Mouse (Mus musculus) embryonic facial prominence, embryonic 14.5 days (tissue): Measurements from ENCODE around the gene Nek6. TPM values are rescaled to one million over a fixed set of nuclear protein-coding genes. Genes with fewer than 3 reads are reported as not detected.

ENCODE experiments used
- ATAC-seq: fragments of 200-750 bp; cut with Nextera tagmentation; 2 replicates; pipeline ENCODE4 v1.8.0; 2017; ENCODE audit warnings: low read depth, moderate number of reproducible peaks, moderate TSS enrichment
- DNase-seq: peaks from one replicate; pipeline ENCODE4 v3.0.0-alpha.2; 2015; ENCODE audit warnings: low spot score
- H3K27ac ChIP-seq: fragments of 300-500 bp; sonication (generic); replicated peaks from 2 replicates; pipeline ENCODE4 v1.5.1; 2014; ENCODE audit warnings: low read depth, mild to moderate bottlenecking, low read length, moderate library complexity
- H3K27me3 ChIP-seq: fragments of 300-500 bp; sonication (generic); replicated peaks from 2 replicates; pipeline ENCODE4 v1.6.1; 2014; ENCODE audit warnings: low read length; ENCODE audit not compliant: control insufficient read depth, insufficient read depth
- H3K36me3 ChIP-seq: fragments of 300-500 bp; sonication (generic); 2 replicates; pipeline ENCODE4 v1.6.1; 2014; ENCODE audit warnings: low read length, mixed read lengths; ENCODE audit not compliant: control insufficient read depth, insufficient read depth
- H3K4me1 ChIP-seq: fragments of 300-500 bp; sonication (generic); 2 replicates; pipeline ENCODE4 v1.6.1; 2014; ENCODE audit warnings: antibody characterized with exemption, low read length; ENCODE audit not compliant: control insufficient read depth, insufficient read depth
- H3K4me2 ChIP-seq: fragments of 300-500 bp; sonication (generic); 2 replicates; pipeline ENCODE4 v1.6.1; 2014; ENCODE audit warnings: low read depth, mild to moderate bottlenecking, low read length, moderate library complexity, mixed read lengths
- H3K4me3 ChIP-seq: fragments of 300-500 bp; sonication (generic); 2 replicates; pipeline ENCODE4 v1.5.1; 2014; ENCODE audit warnings: low read depth, mild to moderate bottlenecking, low read length
- H3K9ac ChIP-seq: fragments of 300-500 bp; sonication (generic); 2 replicates; pipeline ENCODE4 v1.6.1; 2014; ENCODE audit warnings: low read depth, mild to moderate bottlenecking, low read length, moderate library complexity, mixed read lengths
- H3K9me3 ChIP-seq: fragments of 300-500 bp; sonication (generic); 2 replicates; pipeline ENCODE4 v1.6.1; 2016; ENCODE audit warnings: low read length; ENCODE audit not compliant: control insufficient read depth
- WGBS: fragments of 180-500 bp; shearing (Covaris S2); extraction: QIAGEN DNeasy Blood & Tissue Kit; methylation state at CpG from one replicate; pipeline ENCODE4 v1.1.7; 2014; 5-methylcytosine and 5-hydroxymethylcytosine counted together
- polyA plus RNA-seq: library from polyadenylated mRNA; unstranded; fragments of >200 nt; fragmentation: Nextera tagmentation; extraction: Ambion mirVana; gene quantifications from 2 replicates; pipeline ENCODE4 v1.2.1, GENCODE M21; 2014

The Nek6 gene
- polyA plus RNA-seq, 1 experiment from 2014 or later = 95.1 TPM

DNA sequence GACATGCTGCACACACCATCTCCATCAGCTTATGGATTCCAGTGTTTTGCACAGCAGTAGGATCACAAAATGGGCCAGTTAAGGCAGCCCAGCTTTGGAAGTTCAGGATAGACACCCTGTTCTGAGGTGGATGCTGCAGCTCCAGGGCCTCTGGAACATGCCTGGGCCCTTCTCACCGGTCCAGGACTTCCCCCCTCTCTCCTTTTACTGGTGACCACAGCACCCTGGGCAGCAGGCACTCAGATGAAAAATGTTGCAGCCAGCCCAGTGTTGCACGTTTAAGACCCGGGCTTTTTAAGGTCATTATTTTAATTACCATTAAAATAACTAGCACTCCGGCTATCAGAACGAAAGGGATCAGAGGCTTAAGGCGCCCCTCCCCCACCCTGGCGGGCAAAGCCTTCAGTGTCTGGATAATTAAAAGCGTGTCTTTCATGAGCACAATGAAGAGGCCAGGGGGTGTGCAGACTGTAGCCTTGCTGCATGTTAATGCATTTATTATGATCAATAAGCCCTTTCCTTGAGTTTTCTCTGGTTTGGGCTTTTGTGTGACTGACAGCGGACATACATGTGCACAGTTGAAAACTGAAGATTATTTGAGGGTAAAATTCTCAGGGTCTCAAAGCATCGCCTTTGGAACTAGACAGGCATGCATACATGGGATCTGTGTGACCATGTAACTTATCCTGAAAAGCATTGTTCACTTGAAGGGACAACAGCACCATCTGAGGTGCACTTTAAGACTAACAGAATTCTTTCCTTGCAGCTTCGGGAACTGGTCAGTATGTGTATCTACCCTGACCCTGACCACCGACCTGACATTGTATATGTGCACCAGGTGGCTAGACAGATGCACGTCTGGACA lies 73.3 kb downstream of the Nek6 start:
- no peak overlapping the region for H3K27ac ChIP-seq
- H3K36me3 ChIP-seq = peaks cover 82% of the 10 kb centered on the region
- H3K4me3 ChIP-seq = no peak overlapping the region
- no peak overlapping the region for H3K4me2 ChIP-seq
- H3K27me3 ChIP-seq = no peaks in the 10 kb centered on the region
- no peak overlapping the region for H3K9ac ChIP-seq
- no peaks in the 10 kb centered on the region for H3K4me1 ChIP-seq
- ATAC-seq (no peak), DNase-seq (peak; percentile 42)
- no peaks in the 10 kb centered on the region for H3K9me3 ChIP-seq
- 50% methylated on average over 13 of the region's 13 CpGs for WGBS

GRCm38 (mm10) chr2:38585379-38585736 lies 73.9 kb downstream of the Nek6 start:
- Histone ChIP-seq H3K36me3 (peaks cover 82% of the 10 kb centered on the region), H3K4me1 (no peaks in the 10 kb centered on the region), H3K27me3 (no peaks in the 10 kb centered on the region), H3K4me2 (no peak overlapping the region), H3K4me3 (no peak overlapping the region), H3K9ac (no peak overlapping the region), H3K9me3 (no peaks in the 10 kb centered on the region), H3K27ac (no peak overlapping the region)
- DNase-seq (no peak), ATAC-seq (no peak)
- WGBS = 33% methylated on average over 5 of the region's 5 CpGs

- ATAC-seq (no peak), DNase-seq (no peak)
- Histone ChIP-seq H3K9ac (no peak overlapping the region), H3K9me3 (no peaks in the 10 kb centered on the region), H3K4me3 (no peak overlapping the region), H3K27me3 (no peaks in the 10 kb centered on the region), H3K4me2 (no peak overlapping the region), H3K27ac (no peak overlapping the region), H3K36me3 (peaks cover 78% of the 10 kb centered on the region), H3K4me1 (no peaks in the 10 kb centered on the region)
- 86% methylated on average over 6 of the region's 6 CpGs for WGBS
These were observed 75.3 kb downstream of the Nek6 start for GRCm38 (mm10) chr2:38586733-38587132.

GRCm38 (mm10) chr2:38591751-38592459 lies 80.5 kb downstream of the Nek6 start:
- Histone ChIP-seq H3K9ac (no peak overlapping the region), H3K4me1 (no peaks in the 10 kb centered on the region), H3K4me2 (no peak overlapping the region), H3K27ac (no peak overlapping the region), H3K4me3 (no peak overlapping the region), H3K9me3 (no peaks in the 10 kb centered on the region), H3K27me3 (no peaks in the 10 kb centered on the region), H3K36me3 (peaks cover 41% of the 10 kb centered on the region)
- ATAC-seq = peak; percentile 58; the same call in 1 of the 2 replicates
- peak; percentile 61 for DNase-seq
- WGBS = 65% methylated on average over 6 of the region's 6 CpGs

DNA sequence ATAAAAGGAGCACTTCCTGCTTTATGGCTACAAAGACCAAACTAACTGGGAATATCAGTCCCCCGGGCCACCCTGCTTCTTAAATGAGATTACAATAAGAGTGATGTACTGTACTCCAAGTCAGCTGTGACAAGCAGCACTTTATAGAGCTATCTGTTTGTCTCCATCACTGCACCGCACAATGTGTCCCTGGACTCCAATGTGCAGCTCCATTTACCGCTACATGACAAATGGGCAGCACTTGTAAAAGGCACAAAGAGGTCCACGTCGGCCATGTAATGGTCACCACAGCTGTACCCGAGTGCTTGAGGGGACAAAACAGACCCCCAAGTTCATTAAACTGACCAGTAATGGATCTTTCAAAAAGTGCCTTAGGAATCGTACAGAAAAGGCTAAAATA lies 83.4 kb downstream of the Nek6 start:
- no peaks in the 10 kb centered on the region for H3K27me3 ChIP-seq
- no peak overlapping the region for H3K4me3 ChIP-seq
- DNase-seq (no peak), ATAC-seq (no peak)
- no peak overlapping the region for H3K9ac ChIP-seq
- WGBS = 86% methylated on average over 7 of the region's 7 CpGs
- H3K27ac ChIP-seq = no peak overlapping the region
- H3K4me1 ChIP-seq = no peaks in the 10 kb centered on the region
- peaks cover 17% of the 10 kb centered on the region for H3K36me3 ChIP-seq
- no peak overlapping the region for H3K4me2 ChIP-seq
- H3K9me3 ChIP-seq = no peaks in the 10 kb centered on the region

- 96% methylated on average over 1 of the region's 1 CpGs for WGBS
- Histone ChIP-seq H3K27me3 (no peaks in the 10 kb centered on the region), H3K4me3 (no peak overlapping the region), H3K27ac (no peak overlapping the region), H3K9me3 (no peaks in the 10 kb centered on the region), H3K4me2 (no peak overlapping the region), H3K4me1 (no peaks in the 10 kb centered on the region), H3K36me3 (peaks cover 11% of the 10 kb centered on the region; the same call in 1 of the 2 replicates), H3K9ac (no peak overlapping the region)
- ATAC-seq = no peak
- DNase-seq = no peak
These were observed 86.5 kb downstream of the Nek6 start for GRCm38 (mm10) chr2:38597896-38598295.

GRCm38 (mm10) chr2:38598395-38598794 lies 87.0 kb downstream of the Nek6 start:
- H3K4me1 ChIP-seq = no peaks in the 10 kb centered on the region
- no peaks in the 10 kb centered on the region for H3K27me3 ChIP-seq
- H3K27ac ChIP-seq = no peak overlapping the region
- H3K9me3 ChIP-seq = no peaks in the 10 kb centered on the region
- no peak for ATAC-seq
- DNase-seq = no peak
- peaks cover 11% of the 10 kb centered on the region; the same call in 1 of the 2 replicates for H3K36me3 ChIP-seq
- no peak overlapping the region for H3K4me2 ChIP-seq
- 92% methylated on average over 2 of the region's 2 CpGs for WGBS
- H3K4me3 ChIP-seq = no peak overlapping the region
- no peak overlapping the region for H3K9ac ChIP-seq

- H3K4me2 ChIP-seq = no peak overlapping the region
- H3K27me3 ChIP-seq = no peaks in the 10 kb centered on the region
- H3K9ac ChIP-seq = no peak overlapping the region
- H3K4me1 ChIP-seq = no peaks in the 10 kb centered on the region
- peaks cover 11% of the 10 kb centered on the region; the same call in 1 of the 2 replicates for H3K36me3 ChIP-seq
- no peak overlapping the region for H3K27ac ChIP-seq
- no peak overlapping the region for H3K4me3 ChIP-seq
- no peaks in the 10 kb centered on the region for H3K9me3 ChIP-seq
- ATAC-seq = no peak; the same call in 1 of the 2 replicates
- no peak for DNase-seq
These were observed 89.4 kb downstream of the Nek6 start for GRCm38 (mm10) chr2:38600842-38601241.
